Mouse (Mus musculus): ENCODE data around the gene Eif3l. TPM values are rescaled to one million over a fixed set of nuclear protein-coding genes. Genes with fewer than 3 reads are reported as not detected.
A peak's percentile ranks its signal among the peaks of the same experiment; 100 is the strongest.

Eif3l gene
- 132 and 135 TPM in 2 replicates for polyA plus RNA-seq (2015; fragmentation: Nextera tagmentation; extraction: Ambion mirVana)

DNA sequence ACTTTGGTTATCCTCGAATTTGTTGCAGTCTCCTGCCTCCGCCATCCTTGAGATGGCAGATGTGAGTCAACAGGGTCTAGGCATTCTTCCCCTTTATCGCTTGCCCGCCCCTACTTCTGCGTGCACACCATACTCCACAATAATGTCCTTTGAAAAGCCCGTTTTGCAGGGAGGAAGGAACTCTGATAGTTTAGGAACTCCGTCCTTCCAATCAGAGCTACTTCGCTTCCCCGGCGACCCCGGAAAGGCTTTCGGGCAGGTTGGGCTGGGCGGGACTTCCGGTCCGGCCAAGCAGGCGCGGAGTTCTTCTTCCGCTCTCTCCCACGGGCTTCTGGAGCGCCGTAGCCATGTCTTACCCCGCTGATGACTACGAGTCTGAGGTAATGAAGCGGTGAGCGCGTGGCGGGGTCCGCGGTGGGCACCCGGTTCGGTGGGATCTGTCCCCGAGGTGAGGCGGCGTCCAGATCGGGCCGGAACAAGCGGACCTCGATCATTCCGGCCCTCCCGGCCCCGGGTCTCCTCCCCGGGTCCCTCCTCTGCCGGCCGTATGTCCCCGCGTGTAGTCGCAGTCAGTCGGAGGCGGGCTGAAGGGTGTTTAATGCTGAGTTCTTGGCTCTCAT is at the start of gene Eif3l:
Gene Eif3l (plus strand): TSS at position 267 of the 620 bp plus-strand sequence.
- no peaks in the 10 kb centered on the region for H3K9me3 ChIP-seq (ENCODE audit: control insufficient read depth, low read length)
- peak within 1 kb of the TSS; percentile 75 for H3K4me2 ChIP-seq (replicated peaks; ENCODE audit: low read depth)
- ATAC-seq (ENCODE audit: low FRiP score, low TSS enrichment) (peak; percentile 80), DNase-seq (ENCODE audit: low spot score) (peak; percentile 91)
- peak within 1 kb of the TSS; percentile 84 for H3K9ac ChIP-seq (ENCODE audit: low read length)
- 0% methylated on average over 49 of the region's 49 CpGs for WGBS
- H3K4me3 ChIP-seq (ENCODE audit: low read depth, low read length), result peak within 1 kb of the TSS; percentile 89
- no peaks in the 10 kb centered on the region for H3K27me3 ChIP-seq (ENCODE audit: control insufficient read depth, insufficient read depth, low read length)
- TF ChIP-seq CTCF (IDR thresholded peaks at IDR 0.05; ENCODE audit: low read depth) (peak; percentile 21; the same call in 1 of the 2 replicates), EP300 (optimal IDR thresholded peaks at IDR 0.05) (no peak)
- H3K36me3 ChIP-seq (ENCODE audit: control insufficient read depth, insufficient read depth, low read length), result peaks cover 13% of the 10 kb centered on the region
- H3K4me1 ChIP-seq (replicated peaks; ENCODE audit: control insufficient read depth, insufficient read depth), result no peaks in the 10 kb centered on the region
- peak within 1 kb of the TSS; percentile 83 for H3K27ac ChIP-seq (replicated peaks)

DNA sequence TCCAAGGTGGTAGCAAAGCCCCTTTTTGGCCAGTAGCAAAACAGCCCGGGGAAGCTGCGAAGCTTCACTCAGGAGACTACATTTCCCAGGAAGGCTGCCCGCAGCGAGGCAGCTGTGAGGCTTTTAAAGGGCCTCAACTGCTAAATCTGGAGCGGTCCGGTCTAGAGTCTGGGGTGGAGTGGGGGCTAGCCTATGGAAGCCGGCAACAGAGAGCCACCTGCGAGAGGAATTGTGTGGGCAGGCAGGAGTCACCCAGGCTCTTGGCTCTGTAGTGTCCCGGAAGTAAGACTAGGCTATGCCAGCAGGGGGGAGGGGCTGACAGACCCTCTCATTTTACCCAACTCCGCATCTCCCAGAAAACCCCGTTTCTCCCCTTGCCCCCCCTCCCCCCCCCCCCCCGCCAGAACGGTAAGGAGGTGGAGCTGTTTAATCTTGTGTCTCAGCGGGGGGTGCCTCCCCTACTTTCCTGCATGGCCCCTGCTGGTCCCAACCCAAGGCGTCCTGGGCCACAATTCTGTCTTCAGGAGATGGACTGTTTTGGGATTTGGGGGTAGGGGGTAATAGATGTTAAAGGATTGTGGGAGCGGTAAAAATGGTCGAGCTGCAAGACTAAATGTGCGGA is 49.2 kb upstream of the Eif3l start:
- TF ChIP-seq EP300 (optimal IDR thresholded peaks at IDR 0.05) (no peak), CTCF (IDR thresholded peaks at IDR 0.05; ENCODE audit: low read depth) (no peak)
- no peak overlapping the region for H3K4me3 ChIP-seq (ENCODE audit: low read depth, low read length)
- peak overlapping the region; percentile 38; the same call in 1 of the 2 replicates for H3K9ac ChIP-seq (ENCODE audit: low read length)
- H3K27me3 ChIP-seq (ENCODE audit: control insufficient read depth, insufficient read depth, low read length), result no peaks in the 10 kb centered on the region
- no peaks in the 10 kb centered on the region for H3K9me3 ChIP-seq (ENCODE audit: control insufficient read depth, low read length)
- H3K27ac ChIP-seq (replicated peaks), result no peak overlapping the region
- DNase-seq (ENCODE audit: low spot score), result peak; percentile 35
- no peak for ATAC-seq (ENCODE audit: low FRiP score, low TSS enrichment)
- peaks cover 4% of the 10 kb centered on the region; the same call in 1 of the 2 replicates for H3K4me1 ChIP-seq (replicated peaks; ENCODE audit: control insufficient read depth, insufficient read depth)
- 18% methylated on average over 17 of the region's 18 CpGs for WGBS
- peak overlapping the region; percentile 44 for H3K4me2 ChIP-seq (replicated peaks; ENCODE audit: low read depth)
- no peaks in the 10 kb centered on the region for H3K36me3 ChIP-seq (ENCODE audit: control insufficient read depth, insufficient read depth, low read length)

DNA sequence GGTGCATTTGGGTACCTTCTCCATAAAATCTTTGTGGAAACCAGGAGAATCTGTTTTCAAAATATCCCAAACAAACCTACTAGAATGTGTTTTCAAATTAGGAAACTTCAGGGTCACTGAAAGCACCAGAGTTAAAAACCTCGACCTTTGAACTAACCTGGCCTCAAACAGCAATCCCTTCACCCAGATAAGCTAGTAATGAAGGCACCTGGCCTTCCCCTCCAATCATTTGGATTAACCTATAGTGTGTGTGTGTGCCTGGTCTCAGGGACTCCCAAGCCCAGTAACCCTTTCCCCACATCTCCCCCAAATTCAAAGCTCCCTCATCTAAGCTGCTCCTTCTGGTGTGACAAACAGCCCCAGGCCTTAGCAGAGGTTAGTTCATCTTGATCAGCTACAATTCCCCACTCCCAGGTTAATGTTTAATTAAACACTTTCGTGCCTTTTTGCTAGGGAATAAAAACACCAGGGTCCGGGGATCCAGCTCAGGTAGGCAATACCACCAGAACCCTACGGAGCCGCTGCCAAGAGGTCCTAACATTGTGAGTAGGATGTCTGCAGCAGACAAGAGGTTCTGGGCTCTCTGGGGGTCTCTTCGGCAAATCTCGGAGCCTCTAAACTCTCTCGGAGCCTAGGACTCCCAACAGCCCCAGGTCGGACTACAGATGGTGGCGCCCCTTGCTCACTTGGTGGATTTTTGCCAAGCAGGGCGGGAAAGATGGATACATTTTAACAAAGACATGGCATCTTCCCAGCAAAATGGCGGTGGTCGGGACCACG is 48.3 kb upstream of the Eif3l start:
- TF ChIP-seq CTCF (IDR thresholded peaks at IDR 0.05; ENCODE audit: low read depth), result no peak
- TF ChIP-seq EP300 (optimal IDR thresholded peaks at IDR 0.05), result no peak
- no peak overlapping the region for H3K27ac ChIP-seq (replicated peaks)
- H3K4me3 ChIP-seq (ENCODE audit: low read depth, low read length), result peak overlapping the region; percentile 84
- no peaks in the 10 kb centered on the region for H3K9me3 ChIP-seq (ENCODE audit: control insufficient read depth, low read length)
- H3K4me2 ChIP-seq (replicated peaks; ENCODE audit: low read depth), result peak overlapping the region; percentile 96
- H3K36me3 ChIP-seq (ENCODE audit: control insufficient read depth, insufficient read depth, low read length), result no peaks in the 10 kb centered on the region
- ATAC-seq (ENCODE audit: low FRiP score, low TSS enrichment) (no peak), DNase-seq (ENCODE audit: low spot score) (no peak)
- 39% methylated on average over 14 of the region's 14 CpGs for WGBS
- H3K9ac ChIP-seq (ENCODE audit: low read length), result peak overlapping the region; percentile 100; the same call in 1 of the 2 replicates
- no peaks in the 10 kb centered on the region for H3K27me3 ChIP-seq (ENCODE audit: control insufficient read depth, insufficient read depth, low read length)
- H3K4me1 ChIP-seq (replicated peaks; ENCODE audit: control insufficient read depth, insufficient read depth), result peaks cover 8% of the 10 kb centered on the region; the same call in 1 of the 2 replicates

DNA sequence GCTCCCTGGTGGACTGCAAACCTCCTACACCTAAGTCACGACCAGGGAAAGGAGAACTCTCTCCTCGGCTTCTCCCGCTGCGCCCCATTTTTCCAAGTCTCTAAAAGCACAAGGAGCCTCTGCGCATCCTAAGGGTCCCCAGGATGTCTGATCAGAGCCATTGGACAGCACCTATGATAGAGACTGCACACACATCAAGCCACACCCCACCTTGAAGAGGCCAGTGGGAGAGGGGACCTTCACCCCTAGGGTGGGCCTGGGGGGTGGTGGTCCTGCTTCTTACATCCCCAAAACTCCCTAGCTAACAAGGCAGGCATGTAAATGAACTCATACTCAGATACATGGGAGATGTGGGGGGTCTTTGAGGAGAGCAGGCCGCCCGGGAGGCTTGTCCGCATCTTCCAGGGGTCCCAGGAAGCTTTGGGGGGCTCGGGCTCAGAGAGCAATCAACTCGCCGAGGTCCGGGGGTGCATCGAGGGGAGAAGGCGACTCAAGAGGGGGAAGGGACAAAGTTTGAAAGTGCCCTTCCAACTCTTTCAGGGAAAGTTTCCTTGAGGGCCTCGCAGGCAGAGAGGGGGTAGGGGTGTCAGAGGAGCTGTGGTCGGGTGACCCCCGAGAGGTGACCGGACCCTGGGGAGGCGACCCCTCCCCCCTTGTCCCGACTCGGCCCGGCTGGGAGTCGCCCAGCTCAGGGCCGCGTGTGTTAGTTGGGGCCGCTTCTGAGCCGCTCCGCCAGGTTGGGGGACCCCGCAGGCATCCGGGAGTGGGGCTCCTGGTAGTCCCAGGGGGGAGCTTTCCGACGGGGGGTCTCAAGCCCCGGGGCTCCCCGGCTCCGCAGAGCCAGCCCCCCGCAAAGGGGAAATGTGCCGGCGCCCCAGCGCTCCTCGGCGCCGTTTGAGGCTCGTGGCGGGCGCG is 47.4 kb upstream of the Eif3l start:
- WGBS, result 6% methylated on average over 45 of the region's 46 CpGs
- H3K36me3 ChIP-seq (ENCODE audit: control insufficient read depth, insufficient read depth, low read length), result no peaks in the 10 kb centered on the region
- peak; percentile 8; the same call in 1 of the 2 replicates for ATAC-seq (ENCODE audit: low FRiP score, low TSS enrichment)
- peak overlapping the region; percentile 96 for H3K4me2 ChIP-seq (replicated peaks; ENCODE audit: low read depth)
- DNase-seq (ENCODE audit: low spot score), result peak; percentile 47
- TF ChIP-seq EP300 (optimal IDR thresholded peaks at IDR 0.05) (no peak), CTCF (IDR thresholded peaks at IDR 0.05; ENCODE audit: low read depth) (no peak)
- H3K9me3 ChIP-seq (ENCODE audit: control insufficient read depth, low read length), result no peaks in the 10 kb centered on the region
- peak overlapping the region; percentile 84 for H3K4me3 ChIP-seq (ENCODE audit: low read depth, low read length)
- H3K27me3 ChIP-seq (ENCODE audit: control insufficient read depth, insufficient read depth, low read length), result no peaks in the 10 kb centered on the region
- peaks cover 8% of the 10 kb centered on the region; the same call in 1 of the 2 replicates for H3K4me1 ChIP-seq (replicated peaks; ENCODE audit: control insufficient read depth, insufficient read depth)
- H3K9ac ChIP-seq (ENCODE audit: low read length), result peak overlapping the region; percentile 100
- peak overlapping the region; percentile 99 for H3K27ac ChIP-seq (replicated peaks)

DNA sequence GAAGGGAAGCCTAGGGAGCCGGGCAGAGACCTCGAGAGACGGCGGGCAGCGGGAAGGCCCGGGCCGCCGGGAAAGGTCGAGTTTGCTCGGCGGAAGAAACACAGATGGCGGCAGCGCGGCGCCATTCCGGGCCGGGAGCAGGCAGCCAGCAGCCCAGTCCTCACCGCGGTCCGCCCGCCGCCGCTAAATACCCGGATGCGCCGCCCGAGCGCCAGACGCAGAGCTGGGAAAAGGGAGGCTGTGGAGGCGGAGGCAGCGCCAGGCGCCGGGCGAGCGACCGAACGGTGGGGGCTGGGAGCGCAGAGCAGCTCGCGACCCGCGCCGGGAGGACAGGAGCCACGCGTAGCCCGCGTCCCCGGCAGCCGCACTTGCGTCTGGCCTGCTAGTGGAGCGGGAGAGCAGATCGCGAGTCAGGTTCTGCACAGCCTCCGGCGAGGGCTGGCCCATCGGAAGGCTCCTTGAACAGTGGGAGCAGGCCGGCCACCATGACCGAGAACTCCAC is 46.7 kb upstream of the Eif3l start, which contains the start of gene H1f0:
Gene H1f0 (plus strand): TSS at position 214 of the 502 bp plus-strand sequence.
- Histone ChIP-seq H3K9ac (ENCODE audit: low read length) (peak within 1 kb of the TSS; percentile 100), H3K4me1 (replicated peaks; ENCODE audit: control insufficient read depth, insufficient read depth) (peaks cover 8% of the 10 kb centered on the region; the same call in 1 of the 2 replicates), H3K27ac (replicated peaks) (peak within 1 kb of the TSS; percentile 99), H3K27me3 (ENCODE audit: control insufficient read depth, insufficient read depth, low read length) (no peaks in the 10 kb centered on the region), H3K36me3 (ENCODE audit: control insufficient read depth, insufficient read depth, low read length) (no peaks in the 10 kb centered on the region), H3K4me2 (replicated peaks; ENCODE audit: low read depth) (peak within 1 kb of the TSS; percentile 96), H3K4me3 (ENCODE audit: low read depth, low read length) (peak within 1 kb of the TSS; percentile 84), H3K9me3 (ENCODE audit: control insufficient read depth, low read length) (no peaks in the 10 kb centered on the region)
- DNase-seq (ENCODE audit: low spot score) (peak; percentile 96), ATAC-seq (ENCODE audit: low FRiP score, low TSS enrichment) (peak; percentile 82)
- peak; percentile 11; the same call in 1 of the 2 replicates for TF ChIP-seq CTCF (IDR thresholded peaks at IDR 0.05; ENCODE audit: low read depth)
- TF ChIP-seq EP300 (optimal IDR thresholded peaks at IDR 0.05), result peak; percentile 63
- 0% methylated on average over 35 of the region's 58 CpGs for WGBS

All from stomach, postnatal 0 days (tissue).